16 mouse cellular contexts compared by ENCODE assay signal in genomic region chr1:55173720-55174557, GRCm38 (mm10). TPM values are rescaled to one million over a fixed set of nuclear protein-coding genes. Genes with fewer than 3 reads are reported as not detected.
DNase-seq lines count a peak whose midpoint lies in the region; ATAC-seq and TF ChIP-seq lines count a peak whose summit lies in the region.
"Had no signal": no experiment of that assay in that cellular context is flagged by ENCODE, and none has a peak within 500 bp of the region (broad histone marks: within the 10 kb centered on the region; RNA-seq: fewer than 3 reads in every experiment).

No protein-coding gene starts in this region.

- DNase-seq in kidney, adult 9 months: peak; percentile 32
- no peak for DNase-seq in kidney, postnatal 4 days
- peak; percentile 70 for DNase-seq in adrenal gland, postnatal 10 days
- DNase-seq in fat pad, adult 2 months (ENCODE audit: extremely low read depth, low read depth, low spot score): peak; percentile 63
- DNase-seq in cerebellum, adult 2 months: no peak
- DNase-seq: cerebellum, adult 18-20 months; gastrocnemius, adult 2 months; heart, postnatal 36 days; kidney, postnatal 10 days; lung, embryonic 14.5 days had no signal

- no peak for TF ChIP-seq CTCF in cerebellum, adult 2 months (IDR thresholded peaks at IDR 0.05; ENCODE audit: borderline replicate concordance, insufficient read depth, low read depth, low read length)

- H3K9me3 ChIP-seq in stomach, embryonic 14.5 days (ENCODE audit: control insufficient read depth, low read depth, low read length): no peaks in the 10 kb centered on the region; the same call in none of the 2 replicates
- H3K9me3 ChIP-seq in neural tube, embryonic 15.5 days (replicated peaks): 0 out of 2 replicates have a peak, but pooled peaks cover 3% of the 10 kb centered on the region
- H3K9me3 ChIP-seq: limb, embryonic 10.5 days; midbrain, embryonic 13.5 days had no signal

- no peak overlapping the region for H3K4me3 ChIP-seq in stomach, embryonic 14.5 days (ENCODE audit: low read depth, low read length)
- no peak overlapping the region for H3K4me3 ChIP-seq in cerebellum, adult 2 months (replicated peaks; ENCODE audit: insufficient read depth, low read depth, low read length)
- H3K4me3 ChIP-seq in neural tube, embryonic 15.5 days (replicated peaks): no peak overlapping the region
- H3K4me3 ChIP-seq: gastrocnemius, adult 2 months; limb, embryonic 10.5 days; midbrain, embryonic 13.5 days had no signal

- ATAC-seq in stomach, embryonic 14.5 days (ENCODE audit: insufficient number of reproducible peaks, insufficient read depth, low FRiP score, low read depth): peak; percentile 83
- no peak for ATAC-seq in neural tube, embryonic 15.5 days (ENCODE audit: low FRiP score)
- ATAC-seq: forebrain, embryonic 14.5 days; midbrain, embryonic 13.5 days had no signal

- H3K4me2 ChIP-seq in stomach, embryonic 14.5 days (replicated peaks; ENCODE audit: low read depth, low read length): no peak overlapping the region
- H3K4me2 ChIP-seq in neural tube, embryonic 15.5 days: no peak overlapping the region
- H3K4me2 ChIP-seq: lung, embryonic 14.5 days; midbrain, embryonic 13.5 days had no signal

- 73% methylated on average over 10 of the region's 10 CpGs for WGBS in stomach, embryonic 14.5 days
- whole genome bisulfite sequencing in cerebellum, adult 2 months: 79% methylated on average over 10 of the region's 10 CpGs
- 82% methylated on average over 10 of the region's 10 CpGs for WGBS in neural tube, embryonic 15.5 days

- H3K27ac ChIP-seq in stomach, embryonic 14.5 days (ENCODE audit: low read length): peak overlapping the region; percentile 45; the same call in 1 of the 2 replicates
- no peak overlapping the region for H3K27ac ChIP-seq in cerebellum, adult 2 months (ENCODE audit: insufficient read depth, low read length)
- no peak overlapping the region for H3K27ac ChIP-seq in neural tube, embryonic 15.5 days (replicated peaks)
- H3K27ac ChIP-seq: gastrocnemius, adult 2 months; limb, embryonic 10.5 days; midbrain, embryonic 13.5 days had no signal

- no peaks in the 10 kb centered on the region for H3K4me1 ChIP-seq in stomach, embryonic 14.5 days (ENCODE audit: control insufficient read depth, insufficient read depth, low read length)
- no peaks in the 10 kb centered on the region for H3K4me1 ChIP-seq in cerebellum, adult 2 months (ENCODE audit: control insufficient read depth, insufficient read depth, low read length)
- no peaks in the 10 kb centered on the region for H3K4me1 ChIP-seq in neural tube, embryonic 15.5 days
- H3K4me1 ChIP-seq: limb, embryonic 10.5 days; midbrain, embryonic 13.5 days had no signal

- no peak for TF ChIP-seq POLR2A in cerebellum, adult 2 months (IDR thresholded peaks at IDR 0.05; ENCODE audit: borderline replicate concordance, insufficient read depth, low read length)

- no peaks in the 10 kb centered on the region for H3K27me3 ChIP-seq in stomach, embryonic 14.5 days (ENCODE audit: control insufficient read depth, insufficient read depth, low read length)
- no peaks in the 10 kb centered on the region for H3K27me3 ChIP-seq in cerebellum, adult 2 months (ENCODE audit: control insufficient read depth, insufficient read depth, low read length)
- H3K27me3 ChIP-seq in neural tube, embryonic 15.5 days (replicated peaks): no peaks in the 10 kb centered on the region
- H3K27me3 ChIP-seq: midbrain, embryonic 13.5 days had no signal

- no peaks in the 10 kb centered on the region for H3K36me3 ChIP-seq in stomach, embryonic 14.5 days (ENCODE audit: control insufficient read depth, insufficient read depth, low read length)
- H3K36me3 ChIP-seq in neural tube, embryonic 15.5 days: no peaks in the 10 kb centered on the region

- no peak overlapping the region for H3K9ac ChIP-seq in stomach, embryonic 14.5 days (replicated peaks; ENCODE audit: low read depth, low read length)
- H3K9ac ChIP-seq in neural tube, embryonic 15.5 days (replicated peaks): no peak overlapping the region
- H3K9ac ChIP-seq: lung, embryonic 14.5 days; midbrain, embryonic 13.5 days had no signal

RNA-seq across cellular contexts. Expression of gene Mob4, which starts 42.9 kb away (rescaled TPM):
- total RNA-seq in adrenal gland, postnatal 10 days (2021): 100 to 1,000 TPM; 132 to 252 TPM
- 159 and 162 TPM in 2 replicates for polyA plus RNA-seq in stomach, embryonic 14.5 days (2014; fragmentation: Nextera tagmentation; extraction: Ambion mirVana)
- 48.0 and 48.8 TPM in 2 replicates for polyA plus RNA-seq in cerebellum, adult 2 months (2012; rRNA removed)
- polyA plus RNA-seq in neural tube, embryonic 15.5 days (2015; fragmentation: Nextera tagmentation; extraction: Ambion mirVana): 168 and 169 TPM in 2 replicates

RNA-seq across cellular contexts. Expression of gene Rftn2, which starts 52.6 kb away (rescaled TPM):
- total RNA-seq in adrenal gland, postnatal 10 days (2021): 10 to 100 TPM; 14.2 to 19.7 TPM
- 12.8 and 12.9 TPM in 2 replicates for polyA plus RNA-seq in stomach, embryonic 14.5 days (2014; fragmentation: Nextera tagmentation; extraction: Ambion mirVana)
- polyA plus RNA-seq in cerebellum, adult 2 months (2012; rRNA removed): 16.9 and 17.1 TPM in 2 replicates
- 9.7 and 9.9 TPM in 2 replicates for polyA plus RNA-seq in neural tube, embryonic 15.5 days (2015; fragmentation: Nextera tagmentation; extraction: Ambion mirVana)
- total RNA-seq: MEL had no signal

Comparison
In these comparisons a context has a peak if more than half of its experiments do, and no peak if none do; other contexts are left out.
1. DNase-seq: peak in kidney, adult 9 months (single experiment), adrenal gland, postnatal 10 days (single experiment) and fat pad, adult 2 months (single experiment); none in kidney, postnatal 4 days (0 of 2) and cerebellum, adult 2 months (0 of 2).